Mouse (Mus musculus) embryonic facial prominence, embryonic 13.5 days (tissue): ENCODE data around the gene Aoah. TPM values are rescaled to one million over a fixed set of nuclear protein-coding genes. Genes with fewer than 3 reads are reported as not detected.

Experiments
- ATAC-seq: fragments of 200-750 bp; cut with Nextera tagmentation; 2 replicates; pipeline ENCODE4 v1.8.0; 2017; ENCODE audit warnings: low read depth; ENCODE audit not compliant: insufficient number of reproducible peaks, insufficient read depth, low FRiP score, low TSS enrichment
- H3K27ac ChIP-seq: fragments of 300-500 bp; sonication (generic); 2 replicates; pipeline ENCODE4 v1.5.1; 2015; ENCODE audit warnings: moderate library complexity, mild to moderate bottlenecking, inconsistent platforms
- H3K27me3 ChIP-seq: fragments of 300-500 bp; sonication (generic); 2 replicates; pipeline ENCODE4 v1.6.1; 2015; ENCODE audit warnings: mild to moderate bottlenecking, inconsistent platforms
- H3K36me3 ChIP-seq: fragments of 300-500 bp; sonication (generic); 2 replicates; pipeline ENCODE4 v1.6.1; 2015; ENCODE audit warnings: mild to moderate bottlenecking, inconsistent platforms
- H3K4me1 ChIP-seq: fragments of 300-500 bp; sonication (generic); 2 replicates; pipeline ENCODE4 v1.6.1; 2015; ENCODE audit warnings: inconsistent platforms
- H3K4me2 ChIP-seq: fragments of 300-500 bp; sonication (generic); 2 replicates; pipeline ENCODE4 v1.6.1; 2015; ENCODE audit warnings: moderate library complexity, mild to moderate bottlenecking, inconsistent platforms
- H3K4me3 ChIP-seq: fragments of 300-500 bp; sonication (generic); 2 replicates; pipeline ENCODE4 v1.5.1; 2015; ENCODE audit warnings: mild to moderate bottlenecking, inconsistent platforms
- H3K9ac ChIP-seq: fragments of 300-500 bp; sonication (generic); 2 replicates; pipeline ENCODE4 v1.6.1; 2015; ENCODE audit warnings: mild to moderate bottlenecking, inconsistent platforms
- H3K9me3 ChIP-seq: fragments of 300-500 bp; sonication (generic); 2 replicates; pipeline ENCODE4 v1.6.1; 2016; ENCODE audit warnings: inconsistent platforms
- WGBS: fragments of 180-500 bp; shearing (Covaris S2); methylation state at CpG from one replicate; pipeline ENCODE4 v1.1.7; 2015; ENCODE audit warnings: mixed read lengths; 5-methylcytosine and 5-hydroxymethylcytosine counted together
- polyA plus RNA-seq: library from polyadenylated mRNA; unstranded; fragments of >200 nt; fragmentation: Nextera tagmentation; extraction: Ambion mirVana; gene quantifications from 2 replicates; pipeline ENCODE4 v1.2.1, GENCODE M21; 2015

The Aoah gene
- polyA plus RNA-seq, 1 experiment from 2014 or later: 0.98 TPM

DNA sequence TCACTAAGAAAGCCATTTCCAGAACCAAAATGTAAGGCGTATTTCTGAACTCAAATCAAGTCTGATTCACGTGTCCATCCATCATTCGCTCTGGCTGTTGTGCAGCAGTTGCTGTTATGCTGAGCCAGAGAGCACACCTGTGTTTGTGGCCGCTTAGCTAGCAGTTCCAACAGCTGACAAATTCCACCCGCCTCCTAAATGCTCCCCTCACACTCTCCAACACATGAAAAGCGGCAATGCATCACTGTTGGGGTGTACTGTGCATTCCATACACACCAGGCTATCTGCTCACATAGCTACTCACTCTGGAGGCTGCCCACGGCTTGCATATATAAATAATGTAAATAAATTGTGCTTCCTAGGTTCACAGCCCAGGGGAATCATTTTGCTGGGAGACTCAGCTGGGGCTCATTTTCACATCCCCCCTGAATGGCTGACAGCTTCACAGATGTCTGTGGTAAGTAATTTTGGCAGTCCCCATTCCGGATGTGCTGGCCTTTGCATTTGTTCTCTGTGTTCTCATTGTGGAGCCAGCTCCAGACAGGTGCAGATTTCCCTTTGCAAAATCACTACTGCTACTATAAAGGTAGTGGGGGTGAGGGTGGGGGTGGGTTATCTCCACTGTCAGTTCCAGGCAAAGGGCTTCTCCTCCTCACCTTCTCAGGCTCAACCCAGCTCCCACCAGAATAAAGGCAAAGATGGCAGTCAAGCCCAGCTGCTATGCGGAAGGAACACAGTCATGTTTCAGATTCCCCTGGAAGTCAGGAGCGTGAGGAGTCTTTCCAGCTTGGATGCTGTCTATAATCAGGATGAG is 123.0 kb downstream of the Aoah start:
- H3K4me2 ChIP-seq: no peak overlapping the region
- no peaks in the 10 kb centered on the region for H3K36me3 ChIP-seq
- 68% methylated on average over 10 of the region's 10 CpGs for WGBS
- no peaks in the 10 kb centered on the region for H3K27me3 ChIP-seq
- no peak for ATAC-seq
- H3K4me3 ChIP-seq: no peak overlapping the region
- H3K27ac ChIP-seq: no peak overlapping the region
- H3K9me3 ChIP-seq: no peaks in the 10 kb centered on the region
- no peak overlapping the region for H3K9ac ChIP-seq
- H3K4me1 ChIP-seq: no peaks in the 10 kb centered on the region

GRCm38 (mm10) chr13:20920401-20920800 is 126.5 kb downstream of the Aoah start:
- Histone ChIP-seq H3K9me3 (no peaks in the 10 kb centered on the region), H3K4me2 (no peak overlapping the region), H3K27ac (no peak overlapping the region), H3K36me3 (no peaks in the 10 kb centered on the region), H3K4me3 (no peak overlapping the region), H3K27me3 (no peaks in the 10 kb centered on the region), H3K4me1 (no peaks in the 10 kb centered on the region), H3K9ac (no peak overlapping the region)
- whole genome bisulfite sequencing: 90% methylated on average over 3 of the region's 3 CpGs
- no peak for ATAC-seq

DNA sequence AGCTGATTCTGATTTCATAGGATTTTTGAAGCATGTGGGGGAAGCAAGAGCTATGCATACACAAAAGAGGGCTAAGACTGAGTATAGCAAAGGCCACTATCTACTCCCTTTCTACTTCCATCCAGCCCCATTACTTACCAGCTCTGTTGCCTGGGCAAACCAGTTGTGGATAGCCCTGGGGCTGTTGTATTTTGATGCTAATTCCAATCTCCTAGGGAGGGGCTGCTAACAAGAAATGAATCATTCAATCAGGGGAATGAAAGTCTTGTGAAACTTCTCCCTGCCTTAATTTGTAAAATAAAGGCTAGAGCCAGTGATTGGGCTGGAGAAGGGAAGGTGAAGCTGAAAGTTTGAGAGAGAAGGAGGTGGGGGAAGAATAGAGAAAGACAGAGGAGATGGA is 142.1 kb downstream of the Aoah start:
- Histone ChIP-seq H3K27me3 (no peaks in the 10 kb centered on the region), H3K4me1 (no peaks in the 10 kb centered on the region)

GRCm38 (mm10) chr13:20937452-20937851 is 143.5 kb downstream of the Aoah start:
- Histone ChIP-seq H3K27me3 (no peaks in the 10 kb centered on the region), H3K9me3 (no peaks in the 10 kb centered on the region), H3K27ac (no peak overlapping the region), H3K4me1 (no peaks in the 10 kb centered on the region), H3K4me2 (no peak overlapping the region), H3K4me3 (no peak overlapping the region), H3K36me3 (no peaks in the 10 kb centered on the region), H3K9ac (no peak overlapping the region)
- 29% methylated on average over 5 of the region's 5 CpGs for WGBS
- no peak for ATAC-seq

More for the DNA sequence above, 142.1 kb downstream of the Aoah start:
- H3K9ac ChIP-seq: no peak overlapping the region
- no peak overlapping the region for H3K27ac ChIP-seq
- no peak for ATAC-seq
- no peaks in the 10 kb centered on the region for H3K36me3 ChIP-seq
- H3K4me3 ChIP-seq: no peak overlapping the region
- no peaks in the 10 kb centered on the region for H3K9me3 ChIP-seq
- H3K4me2 ChIP-seq: no peak overlapping the region

GRCm38 (mm10) chr13:20939099-20939498 is 145.2 kb downstream of the Aoah start:
- Histone ChIP-seq H3K36me3 (no peaks in the 10 kb centered on the region), H3K4me1 (no peaks in the 10 kb centered on the region), H3K27ac (no peak overlapping the region), H3K27me3 (no peaks in the 10 kb centered on the region), H3K9ac (no peak overlapping the region), H3K4me2 (no peak overlapping the region), H3K9me3 (no peaks in the 10 kb centered on the region), H3K4me3 (no peak overlapping the region)
- no peak for ATAC-seq
- 72% methylated on average over 6 of the region's 6 CpGs for WGBS

DNA sequence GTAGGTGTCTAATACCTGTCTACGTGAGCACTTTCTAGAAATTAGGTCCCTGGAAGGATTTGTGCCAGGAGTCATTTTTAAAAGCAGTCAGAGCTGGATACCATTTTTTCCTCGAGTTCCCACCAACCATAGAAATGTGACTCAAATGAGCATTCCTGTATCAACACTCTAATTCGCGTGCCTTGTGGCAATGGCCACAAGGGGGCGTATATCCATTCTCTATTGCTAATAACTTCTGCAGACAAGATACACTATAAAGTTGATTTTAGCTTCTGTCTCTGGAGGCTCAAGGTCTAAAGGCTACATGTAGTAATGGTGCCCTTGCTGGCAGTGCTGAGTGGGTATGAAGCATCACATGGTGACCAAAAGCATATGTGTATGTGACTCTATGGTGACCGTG is 146.5 kb downstream of the Aoah start:
- no peak for ATAC-seq
- WGBS: 52% methylated on average over 6 of the region's 6 CpGs

GRCm38 (mm10) chr13:20941707-20942106 is 147.8 kb downstream of the Aoah start:
- no peaks in the 10 kb centered on the region for H3K9me3 ChIP-seq
- H3K4me3 ChIP-seq: no peak overlapping the region
- no peaks in the 10 kb centered on the region for H3K36me3 ChIP-seq
- H3K27me3 ChIP-seq: no peaks in the 10 kb centered on the region
- no peaks in the 10 kb centered on the region for H3K4me1 ChIP-seq
- 91% methylated on average over 4 of the region's 4 CpGs for WGBS
- H3K4me2 ChIP-seq: no peak overlapping the region
- no peak overlapping the region for H3K27ac ChIP-seq
- no peak for ATAC-seq
- no peak overlapping the region for H3K9ac ChIP-seq

More for the DNA sequence above, 146.5 kb downstream of the Aoah start:
- H3K9me3 ChIP-seq: no peaks in the 10 kb centered on the region
- no peak overlapping the region for H3K4me2 ChIP-seq
- no peak overlapping the region for H3K9ac ChIP-seq
- no peaks in the 10 kb centered on the region for H3K27me3 ChIP-seq
- H3K4me1 ChIP-seq: no peaks in the 10 kb centered on the region
- no peaks in the 10 kb centered on the region for H3K36me3 ChIP-seq
- no peak overlapping the region for H3K27ac ChIP-seq
- H3K4me3 ChIP-seq: no peak overlapping the region

- Histone ChIP-seq H3K36me3 (no peaks in the 10 kb centered on the region), H3K4me1 (no peaks in the 10 kb centered on the region), H3K27me3 (no peaks in the 10 kb centered on the region), H3K9me3 (no peaks in the 10 kb centered on the region), H3K4me2 (no peak overlapping the region), H3K27ac (no peak overlapping the region), H3K4me3 (no peak overlapping the region), H3K9ac (no peak overlapping the region)
- WGBS: 76% methylated on average over 3 of the region's 3 CpGs
- no peak for ATAC-seq
Observed at GRCm38 (mm10) chr13:20963086-20963485, 169.2 kb downstream of the Aoah start.

DNA sequence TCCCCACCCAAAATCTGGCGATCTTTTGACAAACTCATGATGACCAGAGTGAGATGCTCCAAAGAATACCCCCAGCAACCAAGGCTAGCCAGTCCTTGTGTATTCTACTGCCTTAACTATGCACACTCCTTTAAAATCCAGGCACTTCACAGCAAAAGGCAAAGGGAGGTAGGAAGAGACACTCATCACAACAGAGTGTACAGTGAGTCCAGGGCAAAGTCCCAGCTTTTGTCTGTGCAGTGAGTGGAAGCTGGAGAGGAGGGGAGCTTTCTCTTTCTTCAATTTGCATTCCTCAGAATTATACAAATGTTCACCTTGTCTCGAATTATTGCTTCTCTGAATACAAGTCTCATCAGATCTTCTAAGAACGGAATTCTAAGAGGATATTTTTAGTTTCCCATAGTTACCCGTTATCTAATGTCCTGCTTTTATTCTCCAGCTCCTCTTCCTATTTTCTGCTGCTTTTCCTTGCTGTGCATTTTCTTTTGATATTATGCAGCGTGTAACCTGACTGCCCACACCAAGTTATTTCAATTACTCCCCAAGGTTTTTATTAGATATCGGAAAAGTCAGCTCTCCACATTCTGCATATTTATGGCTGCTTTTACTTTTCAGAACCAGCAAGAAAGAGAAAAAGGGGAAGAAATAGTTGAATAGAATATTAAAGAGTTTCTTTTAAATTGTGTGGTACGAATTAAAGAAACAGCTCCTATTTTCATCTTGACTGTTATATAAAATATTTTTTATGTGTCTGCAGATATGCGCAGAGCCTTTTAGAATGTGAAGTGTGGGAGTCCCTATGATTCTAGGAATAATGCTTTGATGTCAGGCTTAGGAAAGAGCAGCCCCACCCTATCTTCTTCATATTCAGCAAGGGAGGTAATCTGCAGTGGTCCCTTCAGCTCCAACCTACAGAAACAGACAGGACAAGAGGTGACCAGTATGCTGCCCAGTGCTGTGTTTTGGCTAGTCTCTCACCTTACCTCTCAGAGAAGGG is 187.6 kb downstream of the Aoah start:
- no peak for ATAC-seq
- Histone ChIP-seq H3K27ac (no peak overlapping the region), H3K9ac (no peak overlapping the region), H3K4me3 (no peak overlapping the region), H3K4me2 (no peak overlapping the region), H3K9me3 (no peaks in the 10 kb centered on the region), H3K4me1 (no peaks in the 10 kb centered on the region), H3K36me3 (no peaks in the 10 kb centered on the region), H3K27me3 (no peaks in the 10 kb centered on the region)
- 81% methylated on average over 8 of the region's 8 CpGs for WGBS

GRCm38 (mm10) chr13:20985510-20985909 is 191.6 kb downstream of the Aoah start:
- no peaks in the 10 kb centered on the region for H3K9me3 ChIP-seq
- no peak overlapping the region for H3K27ac ChIP-seq
- no peak overlapping the region for H3K4me2 ChIP-seq
- H3K4me1 ChIP-seq: no peaks in the 10 kb centered on the region
- no peak overlapping the region for H3K9ac ChIP-seq
- no peak for ATAC-seq
- no peaks in the 10 kb centered on the region for H3K27me3 ChIP-seq
- H3K4me3 ChIP-seq: no peak overlapping the region
- no peaks in the 10 kb centered on the region for H3K36me3 ChIP-seq

- H3K27me3 ChIP-seq: no peaks in the 10 kb centered on the region
- H3K4me3 ChIP-seq: no peak overlapping the region
- H3K4me2 ChIP-seq: no peak overlapping the region
- no peak for ATAC-seq
- H3K9ac ChIP-seq: no peak overlapping the region
- H3K27ac ChIP-seq: no peak overlapping the region
- no peaks in the 10 kb centered on the region for H3K9me3 ChIP-seq
- no peaks in the 10 kb centered on the region for H3K4me1 ChIP-seq
- H3K36me3 ChIP-seq: no peaks in the 10 kb centered on the region
Observed at GRCm38 (mm10) chr13:20985961-20986360, 192.0 kb downstream of the Aoah start.

GRCm38 (mm10) chr13:21005238-21005637 is 211.3 kb downstream of the Aoah start:
- Histone ChIP-seq H3K27me3 (no peaks in the 10 kb centered on the region), H3K9ac (no peak overlapping the region), H3K4me1 (no peaks in the 10 kb centered on the region), H3K36me3 (no peaks in the 10 kb centered on the region), H3K4me3 (no peak overlapping the region), H3K4me2 (no peak overlapping the region), H3K9me3 (no peaks in the 10 kb centered on the region), H3K27ac (no peak overlapping the region)
- ATAC-seq: no peak
- 82% methylated on average over 5 of the region's 5 CpGs for WGBS
